ENCODE assay signal across 7 mouse cellular contexts in genomic region chr1:65178902-65179432, GRCm38 (mm10). TPM values are rescaled to one million over a fixed set of nuclear protein-coding genes. Genes with fewer than 3 reads are reported as not detected.
DNase-seq lines count a peak whose midpoint lies in the region; ATAC-seq lines count a peak whose summit lies in the region.

No protein-coding gene starts in this region.

- intact Hi-C loops in gastrocnemius, postnatal 36 days (cut with DNase I): loop anchor here (1.0 to 2.0 kb wide), 2 partner anchors 68 to 132 kb away; no protein-coding TSS in a partner anchor
- intact Hi-C loops in left cerebral cortex, postnatal 36 days (cut with DNase I): loop anchor here (5.0 to 10.0 kb wide), 2 partner anchors 132 to 1514 kb away; no protein-coding TSS in a partner anchor

- peak; percentile 89 for ATAC-seq in intestine, embryonic 16.5 days
- ATAC-seq in midbrain, embryonic 11.5 days (ENCODE audit: low FRiP score): peak; percentile 94

- H3K27ac ChIP-seq in intestine, embryonic 16.5 days (ENCODE audit: low read length): peak overlapping the region; percentile 99
- peak overlapping the region; percentile 93 for H3K27ac ChIP-seq in midbrain, embryonic 11.5 days (ENCODE audit: low read depth, low read length)

- peaks cover 10% of the 10 kb centered on the region for H3K4me1 ChIP-seq in intestine, embryonic 16.5 days (ENCODE audit: control insufficient read depth, insufficient read depth, low read length)
- H3K4me1 ChIP-seq in midbrain, embryonic 11.5 days (ENCODE audit: control insufficient read depth, insufficient read depth, low read length): peaks cover 14% of the 10 kb centered on the region

- no peaks in the 10 kb centered on the region for H3K9me3 ChIP-seq in intestine, embryonic 16.5 days (ENCODE audit: control insufficient read depth, low read length)
- H3K9me3 ChIP-seq in midbrain, embryonic 11.5 days (ENCODE audit: control insufficient read depth, low read length): no peaks in the 10 kb centered on the region

- under 1% methylated on average over 39 of the region's 39 CpGs for WGBS in intestine, embryonic 16.5 days
- under 1% methylated on average over 39 of the region's 39 CpGs for WGBS in midbrain, embryonic 11.5 days

- H3K4me3 ChIP-seq in intestine, embryonic 16.5 days (ENCODE audit: low read length): peak overlapping the region; percentile 80
- peak overlapping the region; percentile 58 for H3K4me3 ChIP-seq in midbrain, embryonic 11.5 days (ENCODE audit: low read depth, low read length)

- peak; percentile 99 for DNase-seq in adrenal gland, adult 18-20 months (ENCODE audit: low spot score in 2 of 2)
- DNase-seq in embryo, embryonic 11 days: peak; percentile 98
- peak; percentile 96 to 98 for DNase-seq in gastrocnemius, postnatal 36 days
- peak; percentile 95 to 97 for DNase-seq in left cerebral cortex, postnatal 36 days (ENCODE audit: low spot score in 2 of 2)
- DNase-seq in midbrain, embryonic 11.5 days (ENCODE audit: low spot score, missing footprints): peak; percentile 99
- peak; percentile 96 for DNase-seq in skeletal muscle tissue, adult 2 months (ENCODE audit: low read depth, low spot score)

- H3K36me3 ChIP-seq in intestine, embryonic 16.5 days (ENCODE audit: control insufficient read depth, insufficient read depth, low read length): 0 out of 2 replicates have a peak, but pooled peaks cover 3% of the 10 kb centered on the region
- peaks cover 2% of the 10 kb centered on the region; the same call in 1 of the 2 replicates for H3K36me3 ChIP-seq in midbrain, embryonic 11.5 days (ENCODE audit: control insufficient read depth, insufficient read depth, low read length)

- peak overlapping the region; percentile 74 for H3K4me2 ChIP-seq in intestine, embryonic 16.5 days (ENCODE audit: low read depth, low read length)
- peak overlapping the region; percentile 54 for H3K4me2 ChIP-seq in midbrain, embryonic 11.5 days

- H3K9ac ChIP-seq in intestine, embryonic 16.5 days (ENCODE audit: low read depth, low read length): peak overlapping the region; percentile 84
- peak overlapping the region; percentile 87 for H3K9ac ChIP-seq in midbrain, embryonic 11.5 days (ENCODE audit: low read length)

- no peaks in the 10 kb centered on the region for H3K27me3 ChIP-seq in intestine, embryonic 16.5 days (replicated peaks; ENCODE audit: control insufficient read depth, insufficient read depth, low read length)
- no peaks in the 10 kb centered on the region for H3K27me3 ChIP-seq in midbrain, embryonic 11.5 days (ENCODE audit: control insufficient read depth, insufficient read depth, low read length)

RNA-seq across cellular contexts. Expression of gene Idh1, which starts 7.3 kb away (rescaled TPM):
- 100 to 1,000 TPM; 278 to 555 TPM for total RNA-seq in adrenal gland, adult 18-20 months (2021)
- 10 to 100 TPM; 21.2 to 36.7 TPM for total RNA-seq in gastrocnemius, postnatal 36 days (2021)
- polyA plus RNA-seq in intestine, embryonic 16.5 days (2015; fragmentation: Nextera tagmentation; extraction: Ambion mirVana): 302 and 321 TPM in 2 replicates
- total RNA-seq in left cerebral cortex, postnatal 36 days (2021): 10 to 100 TPM; 40.2 to 45.9 TPM
- 433 and 472 TPM in 2 replicates for polyA plus RNA-seq in midbrain, embryonic 11.5 days (2014; fragmentation: Nextera tagmentation; extraction: Ambion mirVana)

RNA-seq across cellular contexts. Expression of gene Pikfyve, which starts 7.5 kb away (rescaled TPM):
- total RNA-seq in adrenal gland, adult 18-20 months (2021): 10 to 100 TPM; 29.2 to 35.4 TPM
- total RNA-seq in gastrocnemius, postnatal 36 days (2021): 1 to 10 TPM; 6.4 TPM
- polyA plus RNA-seq in intestine, embryonic 16.5 days (2015; fragmentation: Nextera tagmentation; extraction: Ambion mirVana): 6.2 and 8.8 TPM in 2 replicates
- 10 to 100 TPM; 48.7 to 54.9 TPM for total RNA-seq in left cerebral cortex, postnatal 36 days (2021)
- polyA plus RNA-seq in midbrain, embryonic 11.5 days (2014; fragmentation: Nextera tagmentation; extraction: Ambion mirVana): 17.1 and 20.1 TPM in 2 replicates

RNA-seq across cellular contexts. Expression of gene D630023F18Rik, which starts 56.0 kb away (rescaled TPM):
- total RNA-seq in adrenal gland, adult 18-20 months (2021): under 1 TPM; 0.33 to 0.86 TPM
- not detected for total RNA-seq in gastrocnemius, postnatal 36 days (2021)
- 0.34 TPM in 1 of 2 replicates, not detected in the other for polyA plus RNA-seq in intestine, embryonic 16.5 days (2015; fragmentation: Nextera tagmentation; extraction: Ambion mirVana)
- 1 to 10 TPM; 6.7 to 7.2 TPM for total RNA-seq in left cerebral cortex, postnatal 36 days (2021)
- polyA plus RNA-seq in midbrain, embryonic 11.5 days (2014; fragmentation: Nextera tagmentation; extraction: Ambion mirVana): 0.22 TPM in 1 of 2 replicates, not detected in the other

RNA-seq across cellular contexts. Expression of gene Gm28845, which starts 59.6 kb away (rescaled TPM):
- total RNA-seq in adrenal gland, adult 18-20 months (2021): not detected
- total RNA-seq in gastrocnemius, postnatal 36 days (2021): not detected
- not detected in 2 replicates for polyA plus RNA-seq in intestine, embryonic 16.5 days (2015; fragmentation: Nextera tagmentation; extraction: Ambion mirVana)
- under 1 TPM; 0.84 to 0.86 TPM for total RNA-seq in left cerebral cortex, postnatal 36 days (2021)
- not detected in 2 replicates for polyA plus RNA-seq in midbrain, embryonic 11.5 days (2014; fragmentation: Nextera tagmentation; extraction: Ambion mirVana)

Comparison
In these comparisons a context has a peak if more than half of its experiments do, and no peak if none do; other contexts are left out.
1. Peak in every context shown above with its lines: DNase-seq, ATAC-seq, H3K4me3 ChIP-seq and H3K27ac ChIP-seq.
2. RNA of gene Idh1, which starts 7.3 kb away (total RNA-seq): 278 to 555 TPM in adrenal gland, adult 18-20 months; 40.2 to 45.9 TPM in left cerebral cortex, postnatal 36 days and 21.2 to 36.7 TPM in gastrocnemius, postnatal 36 days; every median in the first group is over 4 times any median in the second.
3. RNA of gene Pikfyve, which starts 7.5 kb away (total RNA-seq): 48.7 to 54.9 TPM in left cerebral cortex, postnatal 36 days and 29.2 to 35.4 TPM in adrenal gland, adult 18-20 months; 6.4 TPM in gastrocnemius, postnatal 36 days; every median in the first group is over 4 times any median in the second.
4. RNA of gene D630023F18Rik, which starts 56.0 kb away (total RNA-seq): 6.7 to 7.2 TPM in left cerebral cortex, postnatal 36 days; 0.33 to 0.86 TPM in adrenal gland, adult 18-20 months and not detected in gastrocnemius, postnatal 36 days; every median in the first group is over 4 times any median in the second.